Comparison of ENCODE assay signal across 8 mouse cellular contexts in genomic region chr9:61336591-61337587, GRCm38 (mm10). TPM values are rescaled to one million over a fixed set of nuclear protein-coding genes. Genes with fewer than 3 reads are reported as not detected.
A peak's percentile ranks its signal among the peaks of the same experiment; 100 is the strongest.
DNase-seq lines count a peak whose midpoint lies in the region; ATAC-seq and TF ChIP-seq lines count a peak whose summit lies in the region.

No protein-coding gene starts in this region.

- intact Hi-C loops in left cerebral cortex, adult 2 months (cut with DNase I): no loop called here

- ATAC-seq in forebrain, postnatal 0 days: no peak
- ATAC-seq in forebrain, embryonic 13.5 days: no peak
- peak; percentile 87 for ATAC-seq in common myeloid progenitor, adult 5-6 weeks (replicated peaks; ENCODE audit: low read depth, poor library complexity, severe bottlenecking)
- ATAC-seq in kidney, embryonic 14.5 days (ENCODE audit: low FRiP score, low TSS enrichment): peak; percentile 89
- peak; percentile 83 for ATAC-seq in megakaryocyte-erythroid progenitor cell, adult 5-6 weeks (replicated peaks; ENCODE audit: low FRiP score, low TSS enrichment, poor library complexity, severe bottlenecking)

- H3K4me2 ChIP-seq in forebrain, postnatal 0 days (ENCODE audit: low read depth): no peak overlapping the region
- H3K4me2 ChIP-seq in forebrain, embryonic 13.5 days: no peak overlapping the region
- H3K4me2 ChIP-seq in kidney, embryonic 14.5 days (replicated peaks; ENCODE audit: low read depth, low read length): peak overlapping the region; percentile 12; the same call in 1 of the 2 replicates

- 45% methylated on average over 17 of the region's 17 CpGs for WGBS in forebrain, postnatal 0 days
- 46% methylated on average over 17 of the region's 17 CpGs for WGBS in forebrain, embryonic 13.5 days
- 20% methylated on average over 17 of the region's 17 CpGs for WGBS in kidney, embryonic 14.5 days

- H3K4me3 ChIP-seq in forebrain, postnatal 0 days (ENCODE audit: low read depth, low read length): no peak overlapping the region
- H3K4me3 ChIP-seq in forebrain, embryonic 13.5 days: no peak overlapping the region
- no peak overlapping the region for H3K4me3 ChIP-seq in kidney, embryonic 14.5 days (ENCODE audit: low read length)
- H3K4me3 ChIP-seq in left cerebral cortex, adult 2 months: no peak overlapping the region

- H3K27me3 ChIP-seq in forebrain, postnatal 0 days (ENCODE audit: insufficient read depth, low read length): no peaks in the 10 kb centered on the region; the same call in 1 of the 2 replicates
- H3K27me3 ChIP-seq in forebrain, embryonic 13.5 days: peaks cover 50% of the 10 kb centered on the region
- peaks cover 30% of the 10 kb centered on the region for H3K27me3 ChIP-seq in kidney, embryonic 14.5 days (ENCODE audit: control insufficient read depth, insufficient read depth, low read length)

- H3K27ac ChIP-seq in forebrain, postnatal 0 days (ENCODE audit: low read depth, low read length): no peak overlapping the region
- H3K27ac ChIP-seq in forebrain, embryonic 13.5 days: no peak overlapping the region
- H3K27ac ChIP-seq in kidney, embryonic 14.5 days (ENCODE audit: low read depth, low read length): peak overlapping the region; percentile 42; the same call in 1 of the 2 replicates
- H3K27ac ChIP-seq in left cerebral cortex, adult 2 months: no peak overlapping the region

- H3K4me1 ChIP-seq in forebrain, postnatal 0 days (ENCODE audit: insufficient read depth): no peaks in the 10 kb centered on the region
- peaks cover 23% of the 10 kb centered on the region for H3K4me1 ChIP-seq in forebrain, embryonic 13.5 days
- peaks cover 33% of the 10 kb centered on the region for H3K4me1 ChIP-seq in kidney, embryonic 14.5 days (ENCODE audit: control insufficient read depth, insufficient read depth, low read length)

- H3K9me3 ChIP-seq in forebrain, postnatal 0 days (ENCODE audit: low read length): no peaks in the 10 kb centered on the region
- no peaks in the 10 kb centered on the region for H3K9me3 ChIP-seq in forebrain, embryonic 13.5 days (replicated peaks)
- H3K9me3 ChIP-seq in kidney, embryonic 14.5 days (ENCODE audit: control insufficient read depth, low read length): no peaks in the 10 kb centered on the region

- no peak for TF ChIP-seq CTCF in forebrain, postnatal 0 days (IDR thresholded peaks at IDR 0.05; ENCODE audit: low read depth)
- no peak for TF ChIP-seq CTCF in left cerebral cortex, adult 2 months (IDR thresholded peaks at IDR 0.05)

- DNase-seq in forebrain, postnatal 0 days: peak; percentile 35
- no peak for DNase-seq in frontal cortex, postnatal 25 days (ENCODE audit: low spot score in 2 of 2)
- no peak for DNase-seq in left cerebral cortex, adult 2 months (ENCODE audit: extremely low spot score in 1 of 2, low spot score in 2 of 2)
- no peak for DNase-seq in layer of hippocampus, adult 9-10 months (ENCODE audit: low spot score)

- H3K9ac ChIP-seq in forebrain, postnatal 0 days: no peak overlapping the region
- no peak overlapping the region for H3K9ac ChIP-seq in forebrain, embryonic 13.5 days
- no peak overlapping the region for H3K9ac ChIP-seq in kidney, embryonic 14.5 days (ENCODE audit: low read depth, low read length)

- no peaks in the 10 kb centered on the region for H3K36me3 ChIP-seq in forebrain, postnatal 0 days (ENCODE audit: insufficient read depth)
- H3K36me3 ChIP-seq in forebrain, embryonic 13.5 days (ENCODE audit: poor library complexity, severe bottlenecking): no peaks in the 10 kb centered on the region
- no peaks in the 10 kb centered on the region for H3K36me3 ChIP-seq in kidney, embryonic 14.5 days (ENCODE audit: control insufficient read depth, insufficient read depth, low read length)

RNA-seq across cellular contexts. Expression of gene Tle3, which starts 35.3 kb away (rescaled TPM):
- total RNA-seq in forebrain, postnatal 0 days (2014; rRNA removed): 63.3 and 66.3 TPM in 2 replicates
- 16.3 and 21.1 TPM in 2 replicates for polyA plus RNA-seq in forebrain, postnatal 0 days (2015; fragmentation: Nextera tagmentation; extraction: Ambion mirVana)
- 36.6 and 39.2 TPM in 2 replicates for polyA plus RNA-seq in forebrain, embryonic 13.5 days (2015; fragmentation: Nextera tagmentation; extraction: Ambion mirVana)
- 42.9 and 67.2 TPM in 2 replicates for total RNA-seq in common myeloid progenitor, adult 5-6 weeks (2017)
- 29.6 and 33.7 TPM in 2 replicates for polyA plus RNA-seq in kidney, embryonic 14.5 days (2014; fragmentation: Nextera tagmentation; extraction: Ambion mirVana)
- 53.3 and 57.0 TPM in 2 replicates for total RNA-seq in megakaryocyte-erythroid progenitor cell, adult 5-6 weeks (2014; fragmentation: Nextera tagmentation)
- 19.1 and 26.7 TPM in 2 replicates for total RNA-seq in megakaryocyte-erythroid progenitor cell, adult 5-6 weeks (2017)
- 10 to 100 TPM; 69.2 to 71.5 TPM for total RNA-seq in left cerebral cortex, adult 2 months (2021)

Comparison
In these comparisons a context has a peak if more than half of its experiments do, and no peak if none do; other contexts are left out.
1. ATAC-seq: peak in common myeloid progenitor, adult 5-6 weeks (single experiment), kidney, embryonic 14.5 days (single experiment) and megakaryocyte-erythroid progenitor cell, adult 5-6 weeks (single experiment); none in forebrain, postnatal 0 days (single experiment) and forebrain, embryonic 13.5 days (single experiment).